Mouse (Mus musculus) yolk sac, embryonic 10.5 days (tissue): ENCODE data around the gene Polr3c.
"Not testable (repeated sequence)": the region's sequence is repeated elsewhere in the genome, so short reads cannot be mapped to it uniquely, and the experiment has no call there.

Experiments
- DNase-seq: peaks from one replicate; pipeline ENCODE4 v3.0.0-alpha.2; 2017; ENCODE audit warnings: low spot score

The Polr3c gene

DNA sequence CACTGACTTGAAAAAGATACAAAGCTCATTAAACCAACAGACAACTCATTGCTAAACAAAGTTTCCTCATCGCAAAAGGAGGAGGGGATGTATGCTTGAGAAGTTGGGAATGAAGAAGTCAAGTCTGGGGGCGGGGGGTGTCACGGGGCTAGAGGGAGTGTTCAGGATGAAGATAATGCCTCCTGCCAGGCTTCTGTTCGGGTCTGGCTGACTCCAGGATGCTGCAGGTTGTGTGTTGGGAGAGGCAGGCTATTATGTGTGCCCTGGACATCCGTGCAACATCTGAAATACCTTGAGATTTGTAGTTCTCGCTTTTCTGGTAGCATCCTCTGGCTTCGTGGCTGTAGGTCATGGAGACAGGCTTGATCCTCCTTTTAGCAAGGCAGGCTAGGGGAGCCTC is 49.0 kb downstream of the Polr3c start:
- no peak for DNase-seq

DNA sequence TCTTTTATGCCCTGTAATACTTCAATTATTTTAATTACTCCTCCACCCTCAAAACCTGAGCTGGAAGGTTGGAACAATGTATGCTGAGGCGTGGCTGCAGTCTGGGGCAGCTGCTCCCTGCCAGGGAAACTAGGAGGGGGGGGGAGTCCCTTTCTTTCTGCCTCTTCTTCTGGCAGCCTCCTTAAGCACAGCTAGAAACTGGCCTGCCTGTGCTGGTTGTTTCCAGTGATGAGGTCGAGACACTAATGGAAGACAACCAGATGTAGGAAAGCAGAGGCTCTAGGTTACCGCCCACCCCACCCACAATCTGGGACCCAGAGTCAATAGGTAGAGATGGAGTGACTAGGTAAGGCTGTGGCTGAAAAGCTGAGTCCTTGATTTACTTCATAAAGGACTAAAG is 51.7 kb downstream of the Polr3c start:
- no peak for DNase-seq

DNA sequence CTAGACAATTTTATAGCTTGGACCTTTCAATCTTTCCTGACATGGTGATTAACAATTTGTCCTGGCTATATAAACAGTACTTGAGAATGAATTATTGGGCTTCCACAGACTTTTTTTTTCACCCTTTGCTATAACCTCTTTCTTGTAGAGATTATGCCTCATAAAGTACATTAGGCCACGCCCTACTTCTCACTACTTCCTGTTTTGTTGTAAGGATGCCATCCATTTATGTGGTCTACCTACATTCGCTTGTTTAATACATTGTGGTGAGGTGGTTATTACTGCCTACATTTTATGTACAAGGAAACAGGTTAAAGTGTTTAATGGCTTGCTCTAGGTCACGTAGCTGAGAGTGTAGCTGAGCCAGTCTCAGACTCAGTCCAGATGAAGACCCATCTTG is 52.3 kb downstream of the Polr3c start:
- DNase-seq: no peak

DNA sequence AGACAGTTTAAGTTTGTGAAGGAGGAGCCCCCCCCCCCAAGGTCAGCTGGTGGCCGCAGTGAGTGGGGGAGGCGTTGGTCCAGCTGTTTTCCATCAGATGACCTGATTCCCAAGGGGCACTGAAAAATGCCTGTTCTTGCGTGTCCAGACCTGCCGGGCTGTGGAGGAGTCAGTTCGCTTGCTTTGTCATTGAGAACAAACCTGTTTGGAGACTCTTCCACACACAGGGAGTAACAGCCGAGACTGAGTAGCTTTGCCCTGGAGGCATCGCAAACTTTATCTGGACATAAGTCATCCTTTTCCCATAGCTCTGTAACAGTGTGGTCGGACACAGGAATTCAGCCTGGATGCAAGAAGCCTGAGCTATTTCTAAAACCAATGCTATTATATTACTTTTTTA is 53.0 kb downstream of the Polr3c start:
- no peak for DNase-seq

DNA sequence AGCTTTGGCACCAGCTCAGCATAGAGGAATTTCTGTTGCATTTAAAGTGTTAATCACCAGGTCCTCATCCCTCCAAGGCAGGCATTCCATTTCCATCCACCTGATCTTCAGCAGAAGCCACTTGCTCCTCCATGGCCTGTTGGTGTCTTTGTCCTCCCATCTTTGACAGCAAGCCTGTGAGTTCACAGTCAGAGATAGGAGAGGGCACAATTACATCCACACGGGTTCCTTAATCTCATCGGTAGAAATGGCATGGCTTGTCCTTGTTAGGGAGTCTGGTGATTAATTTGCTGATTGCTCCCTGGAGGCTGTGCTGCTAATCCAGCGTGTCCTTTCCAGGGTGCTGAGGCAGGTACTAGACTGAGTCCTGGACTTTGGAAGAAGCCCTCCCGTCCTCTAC is 53.9 kb downstream of the Polr3c start:
- DNase-seq: no peak

DNA sequence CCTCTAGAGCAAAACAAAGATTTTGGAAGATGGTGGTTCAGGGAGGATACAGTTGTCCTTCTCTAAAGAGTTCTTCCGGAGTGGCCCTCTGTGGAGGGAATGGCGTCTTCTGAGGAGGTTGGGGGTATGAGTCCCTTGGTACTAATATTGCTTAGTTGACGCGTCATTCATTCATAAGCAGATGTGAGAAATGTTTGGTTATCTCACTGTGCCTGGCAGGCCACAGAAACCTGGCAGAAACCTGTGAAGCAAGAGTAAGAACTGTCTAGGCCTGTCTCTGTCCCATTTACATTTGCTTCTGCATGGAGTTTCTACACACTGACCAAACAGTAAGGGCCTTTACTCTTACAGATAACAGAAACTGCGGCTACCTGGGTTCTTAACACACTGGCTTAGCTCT is 55.9 kb downstream of the Polr3c start:
- DNase-seq: no peak

DNA sequence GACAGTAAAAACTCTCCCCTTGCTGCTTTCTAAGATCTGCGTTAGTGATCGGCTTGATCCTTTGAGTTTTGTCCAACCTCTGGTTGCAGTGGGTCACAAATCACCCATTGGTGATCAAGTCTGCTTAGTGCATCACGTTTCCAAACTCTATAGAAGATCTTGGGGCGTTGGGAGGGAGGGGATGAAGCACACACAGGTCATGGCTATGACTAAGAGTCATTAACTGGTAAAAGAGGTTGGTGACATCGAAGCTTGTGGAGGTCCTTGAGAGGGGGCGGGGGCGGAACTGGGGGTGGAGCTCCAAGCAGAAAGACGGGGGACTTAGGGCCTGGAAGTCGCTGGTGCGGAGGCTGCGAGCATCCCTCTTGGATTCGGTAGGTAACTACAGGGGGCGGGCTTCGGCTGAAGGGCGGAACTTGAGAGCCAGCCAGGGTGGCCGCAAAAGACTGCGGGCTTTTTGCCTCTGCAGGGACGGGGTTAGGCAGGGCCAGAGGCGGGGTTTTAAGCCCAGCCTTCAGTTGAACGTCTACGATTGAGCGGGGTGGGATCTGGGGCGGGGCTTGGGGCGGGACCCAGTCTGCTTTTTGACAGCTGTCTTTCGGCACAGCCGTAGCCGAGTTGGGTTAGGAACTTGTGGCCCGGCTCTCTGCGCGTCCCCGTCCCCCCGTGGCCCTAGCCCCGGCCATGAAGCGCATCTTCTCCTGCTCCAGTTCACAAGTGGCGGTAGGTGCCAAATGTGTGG is 57.5 kb downstream of the Polr3c start, which contains the start of gene Ankrd35:
TSS of gene Ankrd35 (plus strand) at position 405 of the 742 bp plus-strand sequence.
- peak; percentile 84 for DNase-seq

DNA sequence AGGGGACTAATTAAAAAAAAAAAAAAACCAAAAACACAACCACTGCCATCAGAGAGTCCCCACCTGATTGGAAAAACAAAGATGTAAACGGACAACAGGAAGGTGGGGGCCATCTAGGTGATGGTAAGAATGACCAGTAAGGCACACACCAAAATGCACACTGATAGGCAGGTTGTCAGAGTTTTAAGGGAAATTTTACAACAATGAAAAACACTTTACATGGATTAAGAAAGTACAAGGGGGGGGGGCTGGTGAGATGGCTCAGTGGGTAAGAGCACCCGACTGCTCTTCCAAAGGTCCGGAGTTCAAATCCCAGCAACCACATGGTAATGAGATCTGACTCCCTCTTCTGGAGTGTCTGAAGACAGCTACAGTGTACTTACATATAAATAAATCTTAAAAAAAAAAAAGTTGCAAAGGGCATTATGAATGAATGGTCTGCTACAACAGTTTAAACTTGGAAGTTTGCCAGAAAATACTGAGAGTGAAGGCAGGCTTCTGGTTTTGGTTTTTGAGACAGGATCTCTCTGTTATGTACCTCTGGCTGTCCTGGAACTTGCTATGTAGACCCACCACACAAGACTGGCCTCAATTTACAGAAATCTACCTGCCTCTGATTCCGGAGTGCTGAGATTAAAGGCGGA is 58.9 kb downstream of the Polr3c start:
- DNase-seq: no peak

DNA sequence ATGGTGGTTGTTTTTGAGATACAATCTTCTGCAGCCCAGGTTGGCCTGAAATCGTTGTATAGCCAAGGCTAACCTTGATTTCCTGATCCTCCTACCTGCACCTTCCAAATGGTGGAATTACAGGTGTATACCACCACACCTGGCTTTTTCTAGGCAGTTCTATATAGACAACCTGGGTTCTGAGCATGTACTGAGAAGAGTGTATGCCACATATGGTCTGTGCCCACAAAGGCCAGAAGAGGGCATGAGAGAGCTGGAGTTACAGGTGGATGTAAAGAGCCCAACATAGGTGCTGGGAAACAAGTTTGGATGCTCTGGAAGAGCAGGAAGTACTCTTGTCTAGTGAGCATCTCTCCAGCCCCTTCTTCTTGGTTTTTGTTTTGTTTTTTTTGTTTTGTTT is 60.1 kb downstream of the Polr3c start:
- no peak for DNase-seq

DNA sequence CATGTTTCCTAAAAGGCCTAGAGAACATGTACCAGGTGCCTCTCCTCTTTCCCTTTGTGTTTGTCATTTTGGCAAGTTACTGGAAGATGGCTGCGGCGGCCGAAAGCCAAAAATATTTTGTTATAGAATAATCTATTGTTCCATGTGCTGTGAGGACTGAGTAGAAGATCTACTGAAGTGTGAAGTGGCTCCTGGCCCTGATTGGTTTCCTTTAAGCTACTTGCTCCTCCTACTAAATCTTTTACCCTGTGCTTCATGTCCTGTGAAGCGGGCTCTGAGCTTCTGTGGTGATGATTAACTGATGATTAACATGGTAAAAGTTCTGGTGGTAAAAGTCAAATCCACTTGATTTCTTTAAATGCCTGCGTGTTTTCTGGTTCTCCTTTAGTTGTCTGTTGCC is 60.5 kb downstream of the Polr3c start:
- no peak for DNase-seq

DNA sequence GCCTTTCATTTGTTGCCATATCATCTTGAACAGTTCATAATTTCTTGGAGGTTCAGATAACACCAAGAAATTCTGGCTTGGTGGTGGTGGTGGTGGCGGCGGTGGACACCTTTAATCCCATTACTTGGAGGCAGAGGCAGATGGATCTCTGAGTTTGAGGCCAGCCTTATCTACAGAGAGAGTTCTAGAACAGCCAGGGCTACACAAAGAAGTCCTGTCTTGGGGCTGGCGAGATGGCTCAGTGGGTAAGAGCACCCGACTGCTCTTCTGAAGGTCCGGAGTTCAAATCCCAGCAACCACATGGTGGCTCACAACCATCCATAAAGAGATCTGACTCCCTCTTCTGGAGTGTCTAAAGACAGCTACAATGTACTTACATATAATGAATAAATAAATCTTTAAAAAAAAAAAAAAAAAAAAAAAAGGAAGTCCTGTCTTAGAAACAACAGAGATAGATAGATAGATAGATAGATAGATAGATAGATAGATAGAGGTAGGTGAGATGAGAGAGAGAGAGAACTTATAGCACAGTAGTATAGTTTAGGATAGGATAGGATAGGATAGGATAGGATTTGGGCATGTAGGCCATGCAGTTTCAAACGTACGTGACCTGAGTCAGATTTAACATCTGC is 61.6 kb downstream of the Polr3c start:
- not testable (repeated sequence) for DNase-seq

DNA sequence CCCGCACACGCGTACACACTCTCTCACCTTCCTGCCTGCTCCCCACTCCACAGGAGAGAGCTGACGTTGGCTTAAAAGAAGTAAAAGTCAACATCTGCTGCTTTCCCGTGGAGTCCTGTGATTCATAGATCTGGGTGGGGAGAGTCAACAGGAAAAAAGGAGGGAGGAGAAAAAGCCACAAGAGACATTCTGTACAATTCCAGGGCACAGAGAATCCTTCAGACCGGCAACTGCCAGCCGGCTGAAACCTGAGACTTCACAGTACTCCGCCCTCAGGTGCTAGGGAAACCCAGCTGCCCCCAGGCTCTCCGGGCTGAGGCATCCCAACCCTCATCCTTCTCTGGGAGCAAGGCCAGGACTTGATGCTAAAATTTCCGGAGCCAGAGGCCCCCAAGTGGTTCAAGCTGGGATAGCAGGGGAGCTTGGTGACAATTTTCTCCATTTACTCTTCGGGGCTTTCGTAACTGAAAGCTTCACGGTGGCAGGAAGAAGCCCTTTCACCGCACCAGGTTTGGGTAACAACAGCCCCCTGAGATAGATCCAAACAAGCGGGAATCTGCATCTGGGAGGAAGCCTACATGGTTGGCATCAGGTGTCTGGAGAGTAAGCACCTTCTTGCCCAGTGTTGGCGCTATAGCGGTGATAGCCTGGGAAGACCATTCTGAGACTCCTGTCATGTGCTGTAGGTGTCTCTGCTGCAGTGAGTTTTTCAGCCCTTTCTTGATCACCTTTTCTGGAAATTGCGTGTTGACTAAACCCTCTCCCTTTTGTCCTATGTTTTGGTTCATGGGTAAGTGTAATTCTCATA is 63.8 kb downstream of the Polr3c start:
- DNase-seq: peak; percentile 62

DNA sequence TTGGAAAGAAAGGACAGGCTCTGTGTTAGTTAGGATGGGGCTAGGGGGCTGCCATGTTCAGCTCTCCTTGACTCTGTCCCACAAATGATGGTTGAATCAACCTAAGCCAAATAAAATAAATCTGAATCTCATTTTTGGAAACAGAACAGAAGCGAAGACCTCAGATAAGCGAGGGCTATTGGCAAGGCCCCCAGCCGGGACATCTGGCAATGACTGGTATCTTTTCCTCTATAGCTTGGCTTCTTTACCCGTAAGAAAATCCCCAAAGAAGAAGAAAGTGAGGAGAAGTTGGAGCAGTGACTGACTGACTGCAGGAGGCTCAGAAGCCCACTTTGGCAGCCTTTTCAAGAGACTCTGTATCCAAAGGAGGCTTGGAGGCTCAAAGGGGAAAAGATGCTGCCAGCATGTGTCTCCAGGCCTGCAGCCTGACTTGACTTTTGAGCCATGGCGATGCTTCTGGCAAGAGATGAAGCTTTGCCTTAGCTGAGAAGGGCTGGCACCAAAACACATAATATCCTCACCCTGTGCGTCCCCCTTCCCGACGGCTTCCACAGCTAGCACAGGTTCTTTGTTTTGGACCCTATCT is 64.6 kb downstream of the Polr3c start:
- DNase-seq: no peak
